Mouse (Mus musculus) ES-E14 (cell line): ENCODE results near the gene Wap. TPM values are rescaled to one million over a fixed set of nuclear protein-coding genes. Genes with fewer than 3 reads are reported as not detected.

Source experiments
- DNase-seq: peaks from one replicate; pipeline ENCODE4 v3.0.0-alpha.2; 2013; ENCODE audit warnings: low read depth, low spot score
- H3K27ac ChIP-seq: 2 replicates; pipeline ENCODE4 v1.5.1; 2012; ENCODE audit warnings: low read depth, mild to moderate bottlenecking, low read length, moderate library complexity, mixed read lengths; ENCODE audit not compliant: poor library complexity, insufficient read depth, severe bottlenecking
- H3K36me3 ChIP-seq: 2 replicates; pipeline ENCODE4 v1.6.1; 2012; ENCODE audit warnings: mild to moderate bottlenecking, low read length, moderate library complexity, mixed read lengths; ENCODE audit not compliant: control insufficient read depth, poor library complexity, insufficient read depth, severe bottlenecking
- H3K4me1 ChIP-seq, 2 experiments: fragments of 150-350 bp in 1 of 2; sonication (generic) in 1 of 2; 2 replicates each; pipeline ENCODE4 v1.6.1; 2012; ENCODE audit warnings: low read length in 2 of 2, mild to moderate bottlenecking in 1 of 2, mixed read lengths in 1 of 2; ENCODE audit not compliant: control insufficient read depth in 2 of 2, insufficient read depth in 2 of 2, poor library complexity in 1 of 2
- H3K4me3 ChIP-seq, 2 experiments: fragments of 150-350 bp in 1 of 2; sonication (generic) in 1 of 2; 2 replicates each; pipeline ENCODE4 v1.5.1; 2012; ENCODE audit warnings: low read length in 2 of 2, low read depth in 1 of 2, mild to moderate bottlenecking in 1 of 2, mixed read lengths in 1 of 2; ENCODE audit not compliant: insufficient read depth in 1 of 2, poor library complexity in 1 of 2, severe bottlenecking in 1 of 2
- H3K9ac ChIP-seq: 2 replicates; pipeline ENCODE4 v1.6.1; 2012; ENCODE audit warnings: low read depth, mild to moderate bottlenecking, low read length, mixed read lengths; ENCODE audit not compliant: poor library complexity, insufficient read depth, severe bottlenecking
- H3K9me3 ChIP-seq: fragments of 150-350 bp; sonication (generic); 2 replicates; pipeline ENCODE4 v1.6.1; 2012; ENCODE audit warnings: low read depth, mild to moderate bottlenecking, low read length; ENCODE audit not compliant: control insufficient read depth, insufficient read depth
- CHD2 ChIP-seq: IDR thresholded peaks from 2 replicates; pipeline ENCODE4 v1.6.1; 2014; ENCODE audit warnings: mild to moderate bottlenecking, low read depth, low read length, inconsistent platforms
- HCFC1 ChIP-seq: IDR thresholded peaks from 2 replicates; pipeline ENCODE4 v1.6.1; 2012; ENCODE audit warnings: low read length, inconsistent platforms, borderline replicate concordance; ENCODE audit not compliant: insufficient read depth
- MAFK ChIP-seq: IDR thresholded peaks from 2 replicates; pipeline ENCODE4 v1.6.1; 2014; ENCODE audit warnings: mild to moderate bottlenecking, low read depth, low read length, inconsistent platforms; ENCODE audit not compliant: insufficient read depth
- ZC3H11A ChIP-seq: IDR thresholded peaks from 2 replicates; pipeline ENCODE4 v1.6.1; 2012; ENCODE audit warnings: low read depth, mild to moderate bottlenecking, inconsistent platforms, low read length, borderline replicate concordance
- ZNF384 ChIP-seq: IDR thresholded peaks from 2 replicates; pipeline ENCODE4 v1.6.1; 2012; ENCODE audit warnings: low read depth, low read length, inconsistent platforms
- in situ Hi-C, 2 experiments: fragments of 600-800 bp; cut with MboI; formaldehyde crosslinking; loops; one replicate each; pipeline ENCODE4 v1.15.1; 2025; ENCODE audit warnings: low sequenced_read_pairs in 2 of 2, inconsistent platforms in 1 of 2; ENCODE audit not compliant: unreplicated experiment in 2 of 2
- total RNA-seq: library from RNA; depleted of rRNA; stranded (reverse); fragments of 300-350 nt; gene quantifications from 2 replicates; pipeline ENCODE4 v1.2.3, GENCODE M21; 2012

The Wap gene
- total RNA-seq, 1 experiment, result not detected

GRCm38 (mm10) chr11:6615250-6616205 lies 22.9 kb downstream of the Wap start:
- no peak overlapping the region for H3K27ac ChIP-seq
- H3K9ac ChIP-seq, result no peak overlapping the region
- no peak overlapping the region for H3K4me3 ChIP-seq
- H3K4me1 ChIP-seq, result peaks cover 0 to 4% of the 10 kb centered on the region in 2 experiments; a peak in 1 of 4 replicates
- in situ Hi-C loops, result no loop called here
- peaks cover 64% of the 10 kb centered on the region for H3K36me3 ChIP-seq
- TF ChIP-seq ZNF384 (no peak), MAFK (peak; percentile 75)
- no peak for DNase-seq
- H3K9me3 ChIP-seq, result no peaks in the 10 kb centered on the region

- Histone ChIP-seq H3K4me1 (no peaks in the 10 kb centered on the region), H3K27ac (no peak within 1 kb of the TSS), H3K36me3 (no peaks in the 10 kb centered on the region), H3K9ac (0 out of 2 replicates have a peak within 1 kb of the TSS, but pooled peaks have one; percentile 13), H3K4me3 (peak within 1 kb of the TSS; percentile 42 to 47; a peak in 3 of 4 replicates), H3K9me3 (no peaks in the 10 kb centered on the region)
- no peak for TF ChIP-seq ZC3H11A
- TF ChIP-seq HCFC1, result no peak
- TF ChIP-seq CHD2, result no peak
- no peak for TF ChIP-seq ZNF384
- no peak for TF ChIP-seq MAFK
- DNase-seq, result no peak
- in situ Hi-C loops, result no loop called here
Observed at GRCm38 (mm10) chr11:6605491-6606399, 32.7 kb downstream of the Wap start, which contains the start of gene Nacad. Gene Nacad, minus strand, starts transcription at chr11:6606053.

- DNase-seq, result no peak
- Histone ChIP-seq H3K27ac (no peak overlapping the region), H3K9me3 (no peaks in the 10 kb centered on the region), H3K36me3 (no peaks in the 10 kb centered on the region), H3K9ac (no peak overlapping the region), H3K4me3 (peak overlapping the region; percentile 42 to 47; a peak in 3 of 4 replicates), H3K4me1 (no peaks in the 10 kb centered on the region)
- TF ChIP-seq ZC3H11A (no peak), MAFK (no peak), HCFC1 (no peak), CHD2 (no peak), ZNF384 (no peak)
- in situ Hi-C loops, result no loop called here
Observed at GRCm38 (mm10) chr11:6605021-6605481, 33.4 kb downstream of the Wap start.

- no peak overlapping the region for H3K27ac ChIP-seq
- in situ Hi-C loops, result no loop called here
- TF ChIP-seq CHD2, result no peak
- no peak for TF ChIP-seq HCFC1
- H3K9me3 ChIP-seq, result no peaks in the 10 kb centered on the region
- H3K4me1 ChIP-seq, result no peaks in the 10 kb centered on the region; a peak in 1 of 4 replicates
- no peak overlapping the region for H3K9ac ChIP-seq
- DNase-seq, result no peak
- H3K4me3 ChIP-seq, result no peak overlapping the region
- no peaks in the 10 kb centered on the region for H3K36me3 ChIP-seq
Observed at GRCm38 (mm10) chr11:6604604-6604936, 33.9 kb downstream of the Wap start.
